Mouse (Mus musculus) liver, embryonic 16.5 days (tissue): Measurements from ENCODE around the gene Sult1b1. TPM values are rescaled to one million over a fixed set of nuclear protein-coding genes. Genes with fewer than 3 reads are reported as not detected.
"Not testable (repeated sequence)": the region's sequence is repeated elsewhere in the genome, so short reads cannot be mapped to it uniquely, and the experiment has no call there.

Source experiments
- ATAC-seq: fragments of 200-750 bp; cut with Nextera tagmentation; 2 replicates; pipeline ENCODE4 v1.8.0; 2017; ENCODE audit warnings: low read depth, mild to moderate bottlenecking, moderate number of reproducible peaks, moderate library complexity
- H3K27ac ChIP-seq: fragments of 300-500 bp; sonication (generic); 2 replicates; pipeline ENCODE4 v1.5.1; 2014; ENCODE audit warnings: mild to moderate bottlenecking, low read length
- H3K27me3 ChIP-seq: fragments of 300-500 bp; sonication (generic); 2 replicates; pipeline ENCODE4 v1.6.1; 2014; ENCODE audit warnings: low read depth, low read length, mixed read lengths; ENCODE audit not compliant: control insufficient read depth, insufficient read depth
- H3K36me3 ChIP-seq: fragments of 300-500 bp; sonication (generic); 2 replicates; pipeline ENCODE4 v1.6.1; 2014; ENCODE audit warnings: mild to moderate bottlenecking; ENCODE audit not compliant: control insufficient read depth, insufficient read depth
- H3K4me1 ChIP-seq: fragments of 300-500 bp; sonication (generic); 2 replicates; pipeline ENCODE4 v1.6.1; 2014; ENCODE audit warnings: low read depth, low read length, mixed read lengths; ENCODE audit not compliant: control insufficient read depth
- H3K4me2 ChIP-seq: fragments of 300-500 bp; sonication (generic); 2 replicates; pipeline ENCODE4 v1.6.1; 2014; ENCODE audit warnings: low read depth, low read length, mixed read lengths
- H3K4me3 ChIP-seq: fragments of 300-500 bp; sonication (generic); 2 replicates; pipeline ENCODE4 v1.5.1; 2014; ENCODE audit warnings: low read depth, mild to moderate bottlenecking, low read length
- H3K9ac ChIP-seq: fragments of 300-500 bp; sonication (generic); 2 replicates; pipeline ENCODE4 v1.6.1; 2014; ENCODE audit warnings: low read depth, low read length
- H3K9me3 ChIP-seq: fragments of 300-500 bp; sonication (generic); replicated peaks from 2 replicates; pipeline ENCODE4 v1.6.1; 2016; ENCODE audit warnings: low read length; ENCODE audit not compliant: control insufficient read depth
- WGBS: fragments of 180-500 bp; shearing (Covaris S2); extraction: QIAGEN DNeasy Blood & Tissue Kit; methylation state at CpG from one replicate; pipeline ENCODE4 v1.1.7; 2014; ENCODE audit not compliant: insufficient replicate concordance; 5-methylcytosine and 5-hydroxymethylcytosine counted together
- polyA plus RNA-seq: library from polyadenylated mRNA; unstranded; fragments of >200 nt; fragmentation: Nextera tagmentation; extraction: Ambion mirVana; gene quantifications from 2 replicates; pipeline ENCODE4 v1.2.1, GENCODE M21; 2015

Gene Sult1b1
- polyA plus RNA-seq, 1 experiment from 2014 or later, result 1.7 TPM

DNA sequence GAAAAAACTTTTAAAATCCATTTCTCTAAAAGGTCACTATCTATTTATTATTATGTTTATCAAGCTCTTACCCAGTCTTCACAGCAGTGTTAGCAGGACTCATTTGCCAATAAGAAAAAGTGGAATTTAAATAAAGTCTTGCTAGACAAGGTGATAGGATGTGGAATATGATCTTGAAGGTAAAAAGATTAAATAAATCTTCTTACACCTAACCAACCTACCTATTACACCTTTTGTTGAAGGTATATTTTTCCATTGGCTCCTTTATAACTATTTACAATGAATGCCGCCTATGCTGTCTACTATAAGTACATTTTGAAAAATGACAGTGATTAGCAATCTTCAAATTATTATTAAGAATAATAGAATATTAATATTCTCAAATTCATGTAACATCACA lies 47.2 kb downstream of the Sult1b1 start, which contains the start of gene Ugt2a1:
TSS of gene Ugt2a1 (minus strand) at position 101 of the 400 bp plus-strand sequence.
- Histone ChIP-seq H3K4me2 (no peak within 1 kb of the TSS), H3K36me3 (no peaks in the 10 kb centered on the region), H3K9me3 (no peaks in the 10 kb centered on the region), H3K27me3 (no peaks in the 10 kb centered on the region), H3K4me3 (no peak within 1 kb of the TSS), H3K27ac (no peak within 1 kb of the TSS), H3K4me1 (no peaks in the 10 kb centered on the region), H3K9ac (no peak within 1 kb of the TSS)
- no peak for ATAC-seq
- WGBS, result 77% methylated on average over 1 of the region's 1 CpGs

DNA sequence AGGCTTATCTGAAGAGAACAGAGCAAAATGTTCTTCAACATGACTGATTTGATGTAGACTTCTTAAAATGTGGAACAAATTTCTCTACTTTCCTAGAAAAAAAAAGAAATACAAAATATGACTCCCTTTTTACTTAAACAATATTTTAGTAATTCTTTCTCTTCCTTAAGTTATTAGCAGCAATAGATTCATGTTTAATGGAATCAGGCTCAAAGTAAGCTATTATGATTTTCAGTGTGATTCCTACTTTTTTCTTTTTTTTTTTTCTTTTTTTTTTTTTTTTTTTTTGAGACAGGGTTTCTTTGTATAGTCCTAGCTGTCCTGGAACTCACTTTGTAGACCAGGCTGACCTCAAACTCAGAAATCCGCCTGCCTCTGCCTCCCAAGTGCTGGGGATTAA lies 51.3 kb downstream of the Sult1b1 start, which contains the start of gene Gm43638:
TSS of gene Gm43638 (minus strand) at position 101 of the 400 bp plus-strand sequence.
- not testable (repeated sequence) for H3K36me3 ChIP-seq, H3K4me2 ChIP-seq, H3K27ac ChIP-seq, H3K9me3 ChIP-seq, H3K4me1 ChIP-seq, H3K4me3 ChIP-seq, H3K9ac ChIP-seq, H3K27me3 ChIP-seq, ATAC-seq
- WGBS, result 47% methylated on average over 1 of the region's 1 CpGs

DNA sequence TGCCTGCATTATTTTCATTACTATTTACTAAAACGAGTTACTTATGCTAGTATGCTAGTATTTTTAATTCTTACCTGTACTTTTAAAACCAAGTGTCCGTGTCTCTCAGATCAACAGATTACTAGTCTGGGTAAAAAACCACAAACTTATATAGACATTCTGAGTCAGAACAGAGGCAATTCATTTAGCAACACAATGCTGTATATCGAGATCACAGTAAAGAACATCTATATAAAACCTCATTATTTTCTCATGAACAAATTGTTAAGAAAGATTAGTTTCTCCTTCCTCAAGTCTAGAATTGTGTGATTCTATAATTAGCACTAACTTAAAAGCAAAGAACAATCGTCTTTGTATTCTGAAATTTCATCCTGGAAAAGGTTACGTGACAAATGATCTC lies 55.8 kb downstream of the Sult1b1 start, which contains the start of gene Ugt2a2:
TSS of gene Ugt2a2 (minus strand) at position 101 of the 400 bp plus-strand sequence.
- 52% methylated on average over 5 of the region's 5 CpGs for WGBS
- no peaks in the 10 kb centered on the region for H3K36me3 ChIP-seq
- ATAC-seq, result no peak
- no peak within 1 kb of the TSS for H3K4me2 ChIP-seq
- H3K4me3 ChIP-seq, result no peak within 1 kb of the TSS
- H3K4me1 ChIP-seq, result no peaks in the 10 kb centered on the region
- no peaks in the 10 kb centered on the region; the same call in 1 of the 2 replicates for H3K9me3 ChIP-seq
- H3K27me3 ChIP-seq, result no peaks in the 10 kb centered on the region
- no peak within 1 kb of the TSS for H3K9ac ChIP-seq
- no peak within 1 kb of the TSS for H3K27ac ChIP-seq

Other genes with a start within 250 kb of the Sult1b1 start
- gene Ugt2a3, start 201.0 kb downstream of the Sult1b1 start, polyA plus RNA-seq, result 0.07 and 0.09 TPM in 2 replicates
- gene Ugt2b38, start 114.0 kb downstream of the Sult1b1 start, polyA plus RNA-seq, result not detected in 2 replicates
- not detected in 2 replicates for gene Ugt2a2, start 55.9 kb downstream of the Sult1b1 start, polyA plus RNA-seq
- gene Gm43638, start 51.4 kb downstream of the Sult1b1 start, polyA plus RNA-seq, result not detected in 2 replicates
- not detected in 2 replicates for gene Ugt2a1, start 47.3 kb downstream of the Sult1b1 start, polyA plus RNA-seq
- gene Sult1d1, start 30.8 kb upstream of the Sult1b1 start, polyA plus RNA-seq, result 6.0 and 6.4 TPM in 2 replicates
- not detected in 2 replicates for gene Sult1e1, start 53.4 kb upstream of the Sult1b1 start, polyA plus RNA-seq
- gene Csn1s1, start 128.0 kb upstream of the Sult1b1 start, polyA plus RNA-seq, result not detected in 2 replicates
- not detected in 2 replicates for gene Csn2, start 161.4 kb upstream of the Sult1b1 start, polyA plus RNA-seq
- not detected in 2 replicates for gene Csn1s2a, start 236.4 kb upstream of the Sult1b1 start, polyA plus RNA-seq